Mouse (Mus musculus) E14TG2a.4 (cell line): Measurements from ENCODE around the gene Mindy1.

Experiments
- H3K27me3 ChIP-seq: 2 replicates; pipeline ENCODE4 v1.6.1; 2014; ENCODE audit warnings: low read length, control low read depth; ENCODE audit not compliant: insufficient read depth
- H3K36me3 ChIP-seq: 2 replicates; pipeline ENCODE4 v1.6.1; 2014; ENCODE audit warnings: low read length, control low read depth; ENCODE audit not compliant: insufficient read depth
- H3K4me1 ChIP-seq: replicated peaks from 2 replicates; pipeline ENCODE4 v1.6.1; 2014; ENCODE audit warnings: low read depth, low read length, control low read depth
- H3K4me3 ChIP-seq: replicated peaks from 2 replicates; pipeline ENCODE4 v1.5.1; 2014; ENCODE audit warnings: mild to moderate bottlenecking, low read length
- H3K9me3 ChIP-seq: 2 replicates; pipeline ENCODE4 v1.6.1; 2014; ENCODE audit warnings: low read length, control low read depth
- CTCF ChIP-seq: conservative IDR thresholded peaks from 2 replicates; pipeline ENCODE4 v1.5.1; 2014; ENCODE audit warnings: low read length
- NANOG ChIP-seq: IDR thresholded peaks from 2 replicates; pipeline ENCODE4 v1.6.1; 2014; ENCODE audit warnings: borderline replicate concordance, low read length, mixed read lengths
- POU5F1 ChIP-seq: IDR thresholded peaks from 2 replicates; pipeline ENCODE4 v1.6.1; 2014; ENCODE audit warnings: low read length, borderline replicate concordance

Gene Mindy1

GRCm38 (mm10) chr3:95285390-95285789, 4.2 kb downstream of the Mindy1 start:
- H3K36me3 ChIP-seq = peaks cover 44% of the 10 kb centered on the region
- peaks cover 77% of the 10 kb centered on the region for H3K4me1 ChIP-seq
- TF ChIP-seq CTCF = no peak
- no peak for TF ChIP-seq POU5F1
- no peak for TF ChIP-seq NANOG
- H3K4me3 ChIP-seq = peak overlapping the region; percentile 95
- H3K9me3 ChIP-seq = no peaks in the 10 kb centered on the region
- H3K27me3 ChIP-seq = no peaks in the 10 kb centered on the region

- H3K9me3 ChIP-seq = no peaks in the 10 kb centered on the region
- H3K4me1 ChIP-seq = peaks cover 80% of the 10 kb centered on the region
- peak overlapping the region; percentile 95 for H3K4me3 ChIP-seq
- TF ChIP-seq CTCF = no peak
- TF ChIP-seq NANOG = no peak
- no peak for TF ChIP-seq POU5F1
- peaks cover 51% of the 10 kb centered on the region for H3K36me3 ChIP-seq
- H3K27me3 ChIP-seq = no peaks in the 10 kb centered on the region
Observed at GRCm38 (mm10) chr3:95286011-95286410, 4.9 kb downstream of the Mindy1 start.

- Histone ChIP-seq H3K4me1 (peaks cover 85% of the 10 kb centered on the region), H3K36me3 (peaks cover 56% of the 10 kb centered on the region), H3K9me3 (no peaks in the 10 kb centered on the region)
Observed at GRCm38 (mm10) chr3:95286510-95286909, 5.4 kb downstream of the Mindy1 start.

GRCm38 (mm10) chr3:95287541-95287940, 6.4 kb downstream of the Mindy1 start:
- no peaks in the 10 kb centered on the region for H3K27me3 ChIP-seq
- H3K9me3 ChIP-seq = no peaks in the 10 kb centered on the region
- no peak for TF ChIP-seq CTCF
- H3K4me1 ChIP-seq = peaks cover 89% of the 10 kb centered on the region
- no peak overlapping the region for H3K4me3 ChIP-seq
- H3K36me3 ChIP-seq = peaks cover 66% of the 10 kb centered on the region

More at GRCm38 (mm10) chr3:95286510-95286909, 5.4 kb downstream of the Mindy1 start:
- TF ChIP-seq CTCF (no peak), POU5F1 (no peak), NANOG (no peak)
- H3K27me3 ChIP-seq = no peaks in the 10 kb centered on the region
- peak overlapping the region; percentile 95 for H3K4me3 ChIP-seq

GRCm38 (mm10) chr3:95289419-95289818, 8.3 kb downstream of the Mindy1 start:
- Histone ChIP-seq H3K36me3 (peaks cover 85% of the 10 kb centered on the region), H3K4me1 (peaks cover 96% of the 10 kb centered on the region), H3K4me3 (peak overlapping the region; percentile 39), H3K27me3 (no peaks in the 10 kb centered on the region), H3K9me3 (no peaks in the 10 kb centered on the region)
- TF ChIP-seq CTCF = no peak
- TF ChIP-seq POU5F1 = no peak
- TF ChIP-seq NANOG = no peak

GRCm38 (mm10) chr3:95290156-95290555, 9.0 kb downstream of the Mindy1 start:
- H3K4me3 ChIP-seq = peak overlapping the region; percentile 39
- TF ChIP-seq POU5F1 (no peak), CTCF (no peak), NANOG (no peak)

GRCm38 (mm10) chr3:95291041-95291440, 9.9 kb downstream of the Mindy1 start:
- H3K4me3 ChIP-seq = peak overlapping the region; percentile 13; the same call in 1 of the 2 replicates
- peaks cover 96% of the 10 kb centered on the region for H3K4me1 ChIP-seq
- H3K9me3 ChIP-seq = no peaks in the 10 kb centered on the region
- TF ChIP-seq NANOG = no peak
- TF ChIP-seq POU5F1 = no peak
- no peak for TF ChIP-seq CTCF
- peaks cover 96% of the 10 kb centered on the region for H3K36me3 ChIP-seq
- no peaks in the 10 kb centered on the region for H3K27me3 ChIP-seq

More at GRCm38 (mm10) chr3:95290156-95290555, 9.0 kb downstream of the Mindy1 start:
- Histone ChIP-seq H3K36me3 (peaks cover 87% of the 10 kb centered on the region), H3K4me1 (peaks cover 96% of the 10 kb centered on the region), H3K9me3 (no peaks in the 10 kb centered on the region), H3K27me3 (no peaks in the 10 kb centered on the region)

- Histone ChIP-seq H3K9me3 (no peaks in the 10 kb centered on the region), H3K27me3 (no peaks in the 10 kb centered on the region), H3K36me3 (peaks cover 100% of the 10 kb centered on the region), H3K4me1 (peaks cover 96% of the 10 kb centered on the region), H3K4me3 (no peak overlapping the region)
- TF ChIP-seq CTCF (no peak), POU5F1 (no peak)
Observed at GRCm38 (mm10) chr3:95292899-95293298, 11.8 kb downstream of the Mindy1 start.

GRCm38 (mm10) chr3:95293537-95293936, 12.4 kb downstream of the Mindy1 start:
- no peak for TF ChIP-seq CTCF
- TF ChIP-seq NANOG = no peak
- TF ChIP-seq POU5F1 = no peak
- peaks cover 93% of the 10 kb centered on the region for H3K4me1 ChIP-seq
- peaks cover 99% of the 10 kb centered on the region for H3K36me3 ChIP-seq
- 0 out of 2 replicates have a peak overlapping the region, but pooled peaks have one; percentile 13 for H3K4me3 ChIP-seq
- H3K27me3 ChIP-seq = no peaks in the 10 kb centered on the region
- no peaks in the 10 kb centered on the region for H3K9me3 ChIP-seq
